Comparison of ENCODE assay signal across 19 mouse cellular contexts in the genomic region with DNA sequence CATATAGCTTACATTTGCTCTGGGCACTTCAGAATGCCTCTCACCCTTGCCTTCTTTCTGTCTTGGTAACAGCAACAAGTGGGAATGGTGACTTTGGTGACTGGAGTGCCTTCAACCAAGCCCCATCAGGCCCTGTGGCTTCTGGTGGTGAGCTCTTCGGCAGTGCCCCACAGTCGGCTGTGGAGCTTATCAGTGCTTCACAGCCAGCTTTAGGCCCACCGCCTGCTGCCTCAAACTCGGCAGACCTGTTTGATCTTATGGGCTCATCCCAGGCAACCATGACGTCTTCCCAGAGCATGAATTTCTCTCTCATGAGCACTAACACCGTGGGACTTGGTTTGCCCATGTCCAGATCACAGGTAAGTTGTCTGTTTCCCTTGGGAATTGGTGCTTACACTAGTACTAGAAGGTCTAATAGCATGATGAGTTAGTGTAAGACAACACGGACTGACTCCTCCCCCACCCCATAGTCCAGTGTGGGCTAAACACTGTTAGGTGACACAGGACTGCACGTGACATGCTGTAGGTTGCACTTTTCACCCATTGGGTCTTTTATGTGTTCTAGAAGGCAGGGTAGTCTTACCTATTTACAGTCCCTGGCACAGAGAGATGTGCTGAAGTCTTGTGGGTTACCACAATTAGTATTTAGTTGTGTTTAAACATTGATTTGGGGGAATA. TPM values are rescaled to one million over a fixed set of nuclear protein-coding genes. Genes with fewer than 3 reads are reported as not detected.
DNase-seq lines count a peak whose midpoint lies in the region; ATAC-seq lines count a peak whose summit lies in the region.
"Had no signal": no experiment of that assay in that cellular context is flagged by ENCODE, and none has a peak within 500 bp of the region (broad histone marks: within the 10 kb centered on the region; RNA-seq: fewer than 3 reads in every experiment).

No protein-coding gene starts in this region.

- 69% methylated on average over 8 of the region's 8 CpGs for WGBS in heart, embryonic 13.5 days
- WGBS in liver, embryonic 13.5 days (ENCODE audit: insufficient replicate concordance) = 20% methylated on average over 8 of the region's 8 CpGs

- no peak overlapping the region for H3K9ac ChIP-seq in heart, embryonic 13.5 days
- peak overlapping the region; percentile 10; the same call in 1 of the 2 replicates for H3K9ac ChIP-seq in liver, embryonic 13.5 days
- H3K9ac ChIP-seq: embryonic facial prominence, embryonic 15.5 days; forebrain, embryonic 13.5 days; heart, embryonic 15.5 days; hindbrain, embryonic 12.5 days; neural tube, embryonic 13.5 days had no signal

- H3K36me3 ChIP-seq in heart, embryonic 13.5 days = peaks cover 79% of the 10 kb centered on the region
- peaks cover 82% of the 10 kb centered on the region for H3K36me3 ChIP-seq in liver, embryonic 13.5 days

- no peak for DNase-seq in heart, adult 9 months (ENCODE audit: low spot score in 2 of 2)
- DNase-seq in c-Kit-positive CD71-positive TER-119-positive erythroid progenitor cells, embryonic 14.5 days (ENCODE audit: low spot score) = peak; percentile 66
- peak; percentile 77 for DNase-seq in liver, embryonic 13.5 days
- no peak for DNase-seq in right cerebral cortex, postnatal 4 days
- no peak for DNase-seq in adrenal gland, adult (ENCODE audit: inconsistent age in 2 of 2, low spot score in 1 of 2)
- no peak for DNase-seq in adrenal gland, postnatal 10 days
- DNase-seq: cerebellum, adult 2 months; gastrocnemius, postnatal 25 days; kidney, adult 9 months; lung, postnatal 14 days; right cerebral cortex, postnatal 25 days; thymus, postnatal 4 days had no signal

- H3K4me3 ChIP-seq in heart, embryonic 13.5 days = no peak overlapping the region
- no peak overlapping the region for H3K4me3 ChIP-seq in liver, embryonic 13.5 days (replicated peaks)
- H3K4me3 ChIP-seq: embryonic facial prominence, embryonic 15.5 days; forebrain, embryonic 13.5 days; heart, embryonic 15.5 days; hindbrain, embryonic 12.5 days; midbrain, embryonic 10.5 days; neural tube, embryonic 13.5 days had no signal

- H3K27me3 ChIP-seq in heart, embryonic 13.5 days (replicated peaks) = no peaks in the 10 kb centered on the region
- H3K27me3 ChIP-seq in liver, embryonic 13.5 days = no peaks in the 10 kb centered on the region
- H3K27me3 ChIP-seq: embryonic facial prominence, embryonic 15.5 days; forebrain, embryonic 13.5 days; heart, embryonic 15.5 days; hindbrain, embryonic 12.5 days; neural tube, embryonic 13.5 days had no signal

- no peaks in the 10 kb centered on the region for H3K9me3 ChIP-seq in heart, embryonic 13.5 days
- no peaks in the 10 kb centered on the region for H3K9me3 ChIP-seq in liver, embryonic 13.5 days (replicated peaks)
- H3K9me3 ChIP-seq: embryonic facial prominence, embryonic 15.5 days; forebrain, embryonic 13.5 days; heart, embryonic 15.5 days; hindbrain, embryonic 12.5 days; midbrain, embryonic 10.5 days; neural tube, embryonic 13.5 days had no signal

- H3K4me1 ChIP-seq in heart, embryonic 13.5 days = peaks cover 3% of the 10 kb centered on the region; the same call in 1 of the 2 replicates
- peaks cover 26% of the 10 kb centered on the region for H3K4me1 ChIP-seq in liver, embryonic 13.5 days (replicated peaks)
- H3K4me1 ChIP-seq: embryonic facial prominence, embryonic 15.5 days; heart, embryonic 15.5 days; hindbrain, embryonic 12.5 days; midbrain, embryonic 10.5 days had no signal

- H3K4me2 ChIP-seq in heart, embryonic 13.5 days = peak overlapping the region; percentile 9; the same call in 1 of the 2 replicates
- peak overlapping the region; percentile 15 for H3K4me2 ChIP-seq in liver, embryonic 13.5 days
- H3K4me2 ChIP-seq: embryonic facial prominence, embryonic 15.5 days; forebrain, embryonic 13.5 days; heart, embryonic 15.5 days; hindbrain, embryonic 12.5 days; neural tube, embryonic 13.5 days had no signal

- peak overlapping the region; percentile 32; the same call in 1 of the 2 replicates for H3K27ac ChIP-seq in heart, embryonic 13.5 days (replicated peaks)
- H3K27ac ChIP-seq in liver, embryonic 13.5 days = peak overlapping the region; percentile 74
- H3K27ac ChIP-seq: embryonic facial prominence, embryonic 15.5 days; forebrain, embryonic 13.5 days; heart, embryonic 15.5 days; hindbrain, embryonic 12.5 days; midbrain, embryonic 10.5 days; neural tube, embryonic 13.5 days had no signal

- ATAC-seq in heart, embryonic 13.5 days (ENCODE audit: extremely low read depth, insufficient number of reproducible peaks, low FRiP score, low TSS enrichment) = peak; percentile 58; the same call in 1 of the 2 replicates
- ATAC-seq in liver, embryonic 13.5 days (ENCODE audit: low read depth) = peak; percentile 98
- ATAC-seq: forebrain, embryonic 13.5 days had no signal

RNA-seq across cellular contexts. Expression of a gene that starts 38.5 kb away (rescaled TPM):
- polyA plus RNA-seq in heart, embryonic 13.5 days (2015; fragmentation: Nextera tagmentation; extraction: Ambion mirVana) = 6.9 and 7.3 TPM in 2 replicates
- 3.3 and 3.6 TPM in 2 replicates for polyA plus RNA-seq in liver, embryonic 13.5 days (2015; fragmentation: Nextera tagmentation; extraction: Ambion mirVana)
- 1 to 10 TPM; 7.8 to 9.9 TPM for total RNA-seq in adrenal gland, postnatal 10 days (2021)

RNA-seq across cellular contexts. Expression of a gene that starts 49.0 kb away (rescaled TPM):
- 8.2 and 9.3 TPM in 2 replicates for polyA plus RNA-seq in heart, embryonic 13.5 days (2015; fragmentation: Nextera tagmentation; extraction: Ambion mirVana)
- 10.3 and 12.0 TPM in 2 replicates for polyA plus RNA-seq in liver, embryonic 13.5 days (2015; fragmentation: Nextera tagmentation; extraction: Ambion mirVana)
- 10 to 100 TPM; 16.6 to 19.4 TPM for total RNA-seq in adrenal gland, postnatal 10 days (2021)

RNA-seq across cellular contexts. Expression of a gene that starts 54.4 kb away (rescaled TPM):
- 50.6 and 52.6 TPM in 2 replicates for polyA plus RNA-seq in heart, embryonic 13.5 days (2015; fragmentation: Nextera tagmentation; extraction: Ambion mirVana)
- polyA plus RNA-seq in liver, embryonic 13.5 days (2015; fragmentation: Nextera tagmentation; extraction: Ambion mirVana) = 57.4 and 71.8 TPM in 2 replicates
- 10 to 100 TPM; 59.8 to 64.5 TPM for total RNA-seq in adrenal gland, postnatal 10 days (2021)

Comparison
In these comparisons a context has a peak if more than half of its experiments do, and no peak if none do; other contexts are left out.
1. DNase-seq: peak in c-Kit-positive CD71-positive TER-119-positive erythroid progenitor cells, embryonic 14.5 days (single experiment) and liver, embryonic 13.5 days (single experiment); none in heart, adult 9 months (0 of 2), right cerebral cortex, postnatal 4 days (single experiment), adrenal gland, adult (0 of 2) and adrenal gland, postnatal 10 days (single experiment).